Mouse (Mus musculus) MEL (cell line): ENCODE measurements around the gene Ube2d3. TPM values are rescaled to one million over a fixed set of nuclear protein-coding genes. Genes with fewer than 3 reads are reported as not detected.

Experiments used
- DNase-seq: peaks from one replicate; pipeline ENCODE4 v3.0.0; 2011; ENCODE audit warnings: low read depth, low spot score
- H3K27ac ChIP-seq: 2 replicates; pipeline ENCODE4 v1.5.1; 2012; ENCODE audit warnings: low read depth, mild to moderate bottlenecking, control low read depth, low read length, moderate library complexity; ENCODE audit not compliant: control insufficient read depth
- H3K27me3 ChIP-seq, 2 experiments: fragments of 150-350 bp in 1 of 2; sonication (generic) in 1 of 2; 2 replicates each; pipeline ENCODE4 v1.6.1; 2012; ENCODE audit warnings: low read length in 2 of 2, mild to moderate bottlenecking in 2 of 2, improper control_type of control experiment in 1 of 2, moderate library complexity in 1 of 2; ENCODE audit not compliant: insufficient read depth in 2 of 2, control insufficient read depth in 1 of 2
- H3K36me3 ChIP-seq, 2 experiments: 2 replicates each; pipeline ENCODE4 v1.6.1; 2012 to 2014; ENCODE audit warnings: low read length in 2 of 2, improper control_type of control experiment in 1 of 2, inconsistent platforms in 1 of 2, mild to moderate bottlenecking in 1 of 2; ENCODE audit not compliant: insufficient read depth in 2 of 2, control insufficient read depth in 1 of 2
- H3K4me1 ChIP-seq, 2 experiments: fragments of 150-350 bp in 1 of 2; sonication (generic) in 1 of 2; 2 replicates each; pipeline ENCODE4 v1.6.1; 2012; ENCODE audit warnings: low read length in 2 of 2, improper control_type of control experiment in 1 of 2, mild to moderate bottlenecking in 1 of 2; ENCODE audit not compliant: insufficient read depth in 2 of 2, control insufficient read depth in 1 of 2
- H3K4me3 ChIP-seq, 2 experiments: fragments of 150-350 bp in 1 of 2; sonication (generic) in 1 of 2; 2 replicates each; pipeline ENCODE4 v1.5.1; 2012; ENCODE audit warnings: low read depth in 2 of 2, low read length in 2 of 2, mild to moderate bottlenecking in 2 of 2, moderate library complexity in 2 of 2, control low read depth in 1 of 2, improper control_type of control experiment in 1 of 2; ENCODE audit not compliant: control insufficient read depth in 1 of 2, insufficient read depth in 1 of 2
- H3K79me2 ChIP-seq: 2 replicates; pipeline ENCODE4 v1.6.1; 2012; ENCODE audit warnings: mild to moderate bottlenecking, low read length, moderate library complexity; ENCODE audit not compliant: control insufficient read depth, poor library complexity, insufficient read depth
- H3K9ac ChIP-seq: 2 replicates; pipeline ENCODE4 v1.6.1; 2012; ENCODE audit warnings: low read depth, mild to moderate bottlenecking, control low read depth, low read length, moderate library complexity; ENCODE audit not compliant: control insufficient read depth, poor library complexity, severe bottlenecking
- H3K9me3 ChIP-seq: fragments of 150-350 bp; sonication (generic); replicated peaks from 2 replicates; pipeline ENCODE4 v1.6.1; 2012; ENCODE audit warnings: mild to moderate bottlenecking, low read length, improper control_type of control experiment, moderate library complexity; ENCODE audit not compliant: insufficient read depth
- CHD1 ChIP-seq: IDR thresholded peaks from 2 replicates; pipeline ENCODE4 v1.6.1; 2012; ENCODE audit warnings: low read depth, mild to moderate bottlenecking, inconsistent platforms, low read length, improper control_type of control experiment
- CHD2 ChIP-seq: IDR thresholded peaks from 2 replicates; pipeline ENCODE4 v1.6.1; 2011; ENCODE audit warnings: low read length, improper control_type of control experiment
- CTCF ChIP-seq, 3 experiments: IDR thresholded peaks in 2 of 3; conservative IDR thresholded peaks in 1 of 3; 2 replicates each; pipeline ENCODE4 v1.5.1; 2011 to 2012; ENCODE audit warnings: low read length in 3 of 3, low read depth in 2 of 3, mild to moderate bottlenecking in 2 of 3, improper control_type of control experiment in 1 of 3, inconsistent platforms in 1 of 3, mixed read lengths in 1 of 3, moderate library complexity in 1 of 3; ENCODE audit not compliant: control insufficient read depth in 1 of 3, insufficient read depth in 1 of 3, poor library complexity in 1 of 3, severe bottlenecking in 1 of 3
- E2F4 ChIP-seq: IDR thresholded peaks from 2 replicates; pipeline ENCODE4 v1.6.1; 2011; ENCODE audit warnings: low read depth, low read length, improper control_type of control experiment, borderline replicate concordance
- EP300 ChIP-seq, 2 experiments: IDR thresholded peaks; 2 replicates each; pipeline ENCODE4 v1.6.1; 2011; ENCODE audit warnings: improper control_type of control experiment in 2 of 2, low read length in 2 of 2, low read depth in 1 of 2, mild to moderate bottlenecking in 1 of 2
- GABPA ChIP-seq: IDR thresholded peaks from 2 replicates; pipeline ENCODE4 v1.6.1; 2012; ENCODE audit warnings: low read depth, mild to moderate bottlenecking, inconsistent platforms, low read length, improper control_type of control experiment, moderate library complexity
- GATA1 ChIP-seq: IDR thresholded peaks from 2 replicates; pipeline ENCODE4 v1.6.1; 2011; ENCODE audit warnings: low read depth, low read length, improper control_type of control experiment
- MAX ChIP-seq: IDR thresholded peaks from 2 replicates; pipeline ENCODE4 v1.6.1; 2011; ENCODE audit warnings: low read length, improper control_type of control experiment
- MEF2A ChIP-seq: IDR thresholded peaks from 2 replicates; pipeline ENCODE4 v1.6.1; 2014; ENCODE audit warnings: low read depth, mild to moderate bottlenecking, inconsistent platforms, low read length, improper control_type of control experiment; ENCODE audit not compliant: poor library complexity, insufficient replicate concordance, severe bottlenecking; ENCODE audit errors: extremely low read depth
- MXI1 ChIP-seq: IDR thresholded peaks from 2 replicates; pipeline ENCODE4 v1.6.1; 2011; ENCODE audit warnings: mild to moderate bottlenecking, low read depth, low read length, improper control_type of control experiment
- MYB ChIP-seq: IDR thresholded peaks from 2 replicates; pipeline ENCODE4 v1.6.1; 2011; ENCODE audit warnings: mild to moderate bottlenecking, low read depth, low read length, improper control_type of control experiment
- MYC ChIP-seq: IDR thresholded peaks from 2 replicates; pipeline ENCODE4 v1.6.1; 2011; ENCODE audit warnings: low read depth, mild to moderate bottlenecking, low read length, improper control_type of control experiment, moderate library complexity
- NELFE ChIP-seq: IDR thresholded peaks from 2 replicates; pipeline ENCODE4 v1.6.1; 2011; ENCODE audit warnings: low read depth, low read length, improper control_type of control experiment
- NRF1 ChIP-seq: IDR thresholded peaks from 2 replicates; pipeline ENCODE4 v1.6.1; 2014; ENCODE audit warnings: low read depth, mild to moderate bottlenecking, inconsistent platforms, low read length, improper control_type of control experiment, moderate library complexity; ENCODE audit not compliant: poor library complexity, insufficient read depth, severe bottlenecking
- POLR2A ChIP-seq, 2 experiments: IDR thresholded peaks; 2 replicates each; pipeline ENCODE4 v1.6.1; 2011 to 2012; ENCODE audit warnings: low read length in 2 of 2, mild to moderate bottlenecking in 2 of 2, control low read depth in 1 of 2, improper control_type of control experiment in 1 of 2, low read depth in 1 of 2, moderate library complexity in 1 of 2; ENCODE audit not compliant: control insufficient read depth in 1 of 2, insufficient read depth in 1 of 2, poor library complexity in 1 of 2
- POLR2AphosphoS5 ChIP-seq: IDR thresholded peaks from 2 replicates; pipeline ENCODE4 v1.6.1; 2012; ENCODE audit warnings: low read depth, borderline replicate concordance, mild to moderate bottlenecking, inconsistent platforms, low read length, moderate library complexity, mixed read lengths
- RAD21 ChIP-seq: IDR thresholded peaks from 2 replicates; pipeline ENCODE4 v1.6.1; 2011; ENCODE audit warnings: mild to moderate bottlenecking, low read depth, low read length, improper control_type of control experiment
- RCOR1 ChIP-seq: IDR thresholded peaks from 2 replicates; pipeline ENCODE4 v1.6.1; 2012; ENCODE audit warnings: low read depth, mild to moderate bottlenecking, inconsistent platforms, low read length, improper control_type of control experiment
- TBP ChIP-seq: IDR thresholded peaks from 2 replicates; pipeline ENCODE4 v1.8.0; 2011; ENCODE audit warnings: low read depth, low read length, improper control_type of control experiment
- USF1 ChIP-seq: IDR thresholded peaks from 2 replicates; pipeline ENCODE4 v1.6.1; 2014; ENCODE audit warnings: low read depth, mild to moderate bottlenecking, inconsistent platforms, low read length, improper control_type of control experiment, moderate library complexity
- ZC3H11A ChIP-seq: IDR thresholded peaks from 2 replicates; pipeline ENCODE4 v1.6.1; 2012; ENCODE audit warnings: low read depth, mild to moderate bottlenecking, inconsistent platforms, low read length, improper control_type of control experiment
- ZKSCAN1 ChIP-seq: IDR thresholded peaks from 2 replicates; pipeline ENCODE4 v1.6.1; 2012; ENCODE audit warnings: low read depth, mild to moderate bottlenecking, inconsistent platforms, low read length, improper control_type of control experiment, moderate library complexity
- ZMIZ1 ChIP-seq: IDR thresholded peaks from 2 replicates; pipeline ENCODE4 v1.6.1; 2012; ENCODE audit warnings: low read depth, mild to moderate bottlenecking, inconsistent platforms, low read length, improper control_type of control experiment, moderate library complexity
- polyA plus RNA-seq, 2 experiments: library from polyadenylated mRNA; stranded (reverse) in 1 of 2; unstranded in 1 of 2; fragments of >175 nt in 1 of 2; fragments of >200 nt in 1 of 2; gene quantifications; 2 replicates each; pipeline versions ENCODE4 v1.2.1 to v1.2.4; 2012; ENCODE audit warnings: low replicate concordance in 2 of 2, low read depth in 1 of 2; ENCODE audit not compliant: insufficient read length in 2 of 2, insufficient read depth in 1 of 2, missing spikeins in 1 of 2
- total RNA-seq: library from RNA; depleted of rRNA; stranded (reverse); fragments of 300-350 nt; gene quantifications from 2 replicates; pipeline ENCODE4 v1.2.3, GENCODE M21; 2012

Gene Ube2d3
- total and polyA plus RNA-seq, 3 experiments: 40.9 to 432 (median 340) TPM

DNA sequence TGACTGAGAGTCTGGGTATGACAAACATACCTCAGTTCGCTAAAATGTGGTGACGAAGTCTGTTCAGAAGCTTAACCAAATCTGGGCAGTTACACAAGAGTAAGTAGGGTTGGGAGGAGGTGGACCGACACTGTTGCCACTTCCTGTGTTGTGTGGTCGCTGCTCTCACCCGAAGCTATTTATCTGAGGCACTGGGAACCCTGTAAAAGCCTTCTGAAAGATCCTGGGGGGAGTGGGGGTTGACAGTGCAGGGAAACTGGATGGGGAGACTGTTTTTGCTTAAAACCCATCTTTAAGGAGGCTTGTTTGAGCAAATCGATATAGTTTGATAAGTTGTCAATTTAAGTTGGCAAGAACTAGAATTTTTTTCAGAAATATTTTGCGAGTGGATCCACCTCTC, 2.3 kb downstream of the Ube2d3 start (continued):
- 0 out of 2 replicates have a peak, but pooled peaks have one; percentile 35 for TF ChIP-seq ZMIZ1
- no peak for TF ChIP-seq MEF2A
- no peak for TF ChIP-seq RAD21
- no peak for TF ChIP-seq CTCF (IDR thresholded peaks at IDR 0.05 in 2 of 3, conservative IDR thresholded peaks at IDR 0.05 in 1 of 3; ENCODE audit: control insufficient read depth in 1 of 3, insufficient read depth in 1 of 3, low read depth in 2 of 3, low read length in 3 of 3, poor library complexity in 1 of 3, severe bottlenecking in 1 of 3)
- TF ChIP-seq GABPA: no peak
- no peak for TF ChIP-seq CHD2
- no peak for TF ChIP-seq USF1
- no peak; a peak in 1 of 4 replicates for TF ChIP-seq EP300 (IDR thresholded peaks at IDR 0.05; ENCODE audit: low read depth in 1 of 2, low read length in 2 of 2)
- TF ChIP-seq POLR2A (IDR thresholded peaks at IDR 0.05; ENCODE audit: control insufficient read depth in 1 of 2, insufficient read depth in 1 of 2, low read depth in 1 of 2, low read length in 2 of 2, poor library complexity in 1 of 2): peak in 1 of 2 experiments; percentile 46; a peak in 1 of 4 replicates
- peak; percentile 77; the same call in 1 of the 2 replicates for TF ChIP-seq POLR2AphosphoS5
- TF ChIP-seq GATA1: no peak
- TF ChIP-seq NRF1: no peak
- no peak for TF ChIP-seq E2F4
- TF ChIP-seq ZC3H11A: no peak
- no peak for TF ChIP-seq RCOR1
- TF ChIP-seq TBP: peak; percentile 69
- TF ChIP-seq ZKSCAN1: no peak; the same call in 1 of the 2 replicates
- no peak for TF ChIP-seq MAX
- TF ChIP-seq NELFE: no peak
- TF ChIP-seq MXI1: peak; percentile 18

DNA sequence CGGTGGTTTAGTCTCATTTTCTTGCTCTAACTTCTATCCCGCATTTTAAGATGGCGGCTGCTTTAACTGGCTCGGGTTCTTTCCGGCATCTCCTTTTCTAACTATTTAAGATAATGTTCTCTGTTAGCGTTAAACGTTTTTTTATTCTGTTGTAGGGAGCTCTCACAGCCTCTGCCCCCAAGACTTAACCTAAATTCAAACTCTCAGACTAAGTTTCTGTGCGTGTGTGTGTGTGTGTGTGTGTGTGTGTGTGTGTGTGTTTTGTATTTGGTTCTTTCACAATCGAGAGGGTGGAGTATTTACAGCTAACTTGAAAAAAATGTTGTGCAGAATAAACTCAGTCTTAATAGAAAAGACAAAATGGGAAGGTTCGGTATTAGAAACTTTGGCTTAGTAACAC, 2.7 kb downstream of the Ube2d3 start:
- no peak for DNase-seq
- Histone ChIP-seq H3K79me2 (peaks cover 48% of the 10 kb centered on the region), H3K9ac (peak overlapping the region; percentile 94), H3K27ac (peak overlapping the region; percentile 84; the same call in 1 of the 2 replicates), H3K27me3 (no peaks in the 10 kb centered on the region), H3K4me1 (peaks cover 12 to 27% of the 10 kb centered on the region in 2 experiments; a peak in 3 of 4 replicates), H3K36me3 (peaks cover 36 to 43% of the 10 kb centered on the region in 2 experiments), H3K4me3 (peak overlapping the region; percentile 83 to 90), H3K9me3 (no peaks in the 10 kb centered on the region)
- TF ChIP-seq CHD1 (peak; percentile 13; the same call in 1 of the 2 replicates), MXI1 (no peak; the same call in 1 of the 2 replicates), MYC (no peak), POLR2A (IDR thresholded peaks at IDR 0.05; ENCODE audit: control insufficient read depth in 1 of 2, insufficient read depth in 1 of 2, low read depth in 1 of 2, low read length in 2 of 2, poor library complexity in 1 of 2) (no peak), MYB (no peak)
